Mouse (Mus musculus): ENCODE results near the gene Cfap100. TPM values are rescaled to one million over a fixed set of nuclear protein-coding genes. Genes with fewer than 3 reads are reported as not detected.

The Cfap100 gene
- polyA plus RNA-seq, 1 experiment from 2014 or later: 0.06 TPM

GRCm38 (mm10) chr6:90358142-90358541, 70.5 kb downstream of the Cfap100 start:
- Histone ChIP-seq H3K9ac (replicated peaks) (no peak overlapping the region), H3K27ac (ENCODE audit: low read depth) (no peak overlapping the region), H3K36me3 (replicated peaks; ENCODE audit: insufficient read depth, low read length) (peaks cover 14% of the 10 kb centered on the region; the same call in 1 of the 2 replicates), H3K4me1 (ENCODE audit: insufficient read depth) (no peaks in the 10 kb centered on the region), H3K27me3 (ENCODE audit: insufficient read depth, low read length) (no peaks in the 10 kb centered on the region), H3K4me3 (ENCODE audit: low read depth, low read length) (no peak overlapping the region), H3K9me3 (ENCODE audit: low read length) (no peaks in the 10 kb centered on the region), H3K4me2 (ENCODE audit: low read depth, low read length) (no peak overlapping the region)
- DNase-seq (no peak), ATAC-seq (no peak)
- WGBS (ENCODE audit: insufficient replicate concordance): 57% methylated on average over 5 of the region's 5 CpGs
- TF ChIP-seq EP300 (IDR thresholded peaks at IDR 0.05; ENCODE audit: low read depth) (no peak), CTCF (IDR thresholded peaks at IDR 0.05; ENCODE audit: low read depth) (no peak)

Other genes starting within 250 kb of the Cfap100 start
- gene V1ra8, start 226.0 kb downstream of the Cfap100 start, polyA plus RNA-seq (2015; fragmentation: Nextera tagmentation; extraction: Ambion mirVana): not detected in 2 replicates
- gene Vmn1r53, start 204.4 kb downstream of the Cfap100 start, polyA plus RNA-seq (2015; fragmentation: Nextera tagmentation; extraction: Ambion mirVana): not detected in 2 replicates
- not detected in 2 replicates for gene Vmn1r54, start 182.5 kb downstream of the Cfap100 start, polyA plus RNA-seq (2015; fragmentation: Nextera tagmentation; extraction: Ambion mirVana)
- not detected in 2 replicates for gene BC048671, start 127.6 kb downstream of the Cfap100 start, polyA plus RNA-seq (2015; fragmentation: Nextera tagmentation; extraction: Ambion mirVana)
- gene Chst13, start 103.6 kb downstream of the Cfap100 start, polyA plus RNA-seq (2015; fragmentation: Nextera tagmentation; extraction: Ambion mirVana): 10.3 and 14.0 TPM in 2 replicates
- gene Uroc1, start 95.5 kb downstream of the Cfap100 start, polyA plus RNA-seq (2015; fragmentation: Nextera tagmentation; extraction: Ambion mirVana): 48.6 and 51.0 TPM in 2 replicates
- 2.1 and 2.8 TPM in 2 replicates for gene Zxdc, start 59.3 kb downstream of the Cfap100 start, polyA plus RNA-seq (2015; fragmentation: Nextera tagmentation; extraction: Ambion mirVana)
- gene Klf15, start 33.8 kb upstream of the Cfap100 start, polyA plus RNA-seq (2015; fragmentation: Nextera tagmentation; extraction: Ambion mirVana): 22.4 and 45.6 TPM in 2 replicates
- gene Aldh1l1, start 57.6 kb upstream of the Cfap100 start, polyA plus RNA-seq (2015; fragmentation: Nextera tagmentation; extraction: Ambion mirVana): 104 and 114 TPM in 2 replicates
- 23.2 and 23.4 TPM in 2 replicates for gene Slc41a3, start 175.9 kb upstream of the Cfap100 start, polyA plus RNA-seq (2015; fragmentation: Nextera tagmentation; extraction: Ambion mirVana)

All from liver, postnatal 0 days (tissue).